31 mouse cellular contexts compared by ENCODE assay signal in the genomic region with DNA sequence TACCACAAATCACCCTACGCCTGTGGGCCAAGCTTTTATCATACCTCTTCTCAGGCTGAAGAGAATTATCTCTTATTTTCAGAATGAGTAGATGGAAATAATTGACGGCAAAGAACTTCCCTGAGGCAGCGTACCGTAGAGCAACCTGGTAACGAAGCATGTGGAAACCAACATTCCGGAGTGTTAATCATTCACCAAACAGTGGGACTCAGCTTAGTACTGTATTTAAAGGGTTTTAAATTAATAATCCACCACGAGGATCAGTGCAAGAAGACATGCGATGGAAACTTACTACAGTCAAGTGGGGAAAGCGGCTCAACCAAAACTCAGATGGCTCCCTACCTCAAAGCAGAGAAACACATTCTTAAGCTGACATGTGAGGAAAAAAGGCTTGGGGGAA. TPM values are rescaled to one million over a fixed set of nuclear protein-coding genes. Genes with fewer than 3 reads are reported as not detected.
DNase-seq lines count a peak whose midpoint lies in the region; ATAC-seq and TF ChIP-seq lines count a peak whose summit lies in the region.
"Had no signal": no experiment of that assay in that cellular context is flagged by ENCODE, and none has a peak within 500 bp of the region (broad histone marks: within the 10 kb centered on the region; RNA-seq: fewer than 3 reads in every experiment).

No protein-coding gene starts in this region.

- H3K36me3 ChIP-seq in intestine, embryonic 15.5 days: no peaks in the 10 kb centered on the region
- no peaks in the 10 kb centered on the region for H3K36me3 ChIP-seq in intestine, postnatal 0 days (ENCODE audit: control insufficient read depth, insufficient read depth)
- no peaks in the 10 kb centered on the region for H3K36me3 ChIP-seq in kidney, embryonic 14.5 days (ENCODE audit: control insufficient read depth, insufficient read depth, low read length)
- H3K36me3 ChIP-seq: heart, embryonic 12.5 days; hindbrain, embryonic 13.5 days; limb, embryonic 10.5 days; limb, embryonic 15.5 days; liver, embryonic 15.5 days; midbrain, embryonic 15.5 days had no signal

- peak; percentile 67; the same call in 1 of the 2 replicates for ATAC-seq in intestine, embryonic 15.5 days
- no peak for ATAC-seq in intestine, postnatal 0 days
- peak; percentile 82; the same call in 1 of the 2 replicates for ATAC-seq in kidney, embryonic 14.5 days (ENCODE audit: low FRiP score, low TSS enrichment)
- ATAC-seq in monocyte, adult 5-6 weeks (replicated peaks; ENCODE audit: insufficient number of reproducible peaks, low FRiP score, low TSS enrichment, poor library complexity, severe bottlenecking): no peak
- no peak for ATAC-seq in frontal cortex, adult (ENCODE audit: low TSS enrichment)
- ATAC-seq: forebrain, embryonic 13.5 days; lung, postnatal 0 days; midbrain, embryonic 15.5 days had no signal

- peak; percentile 89 for DNase-seq in kidney, adult 11 months
- DNase-seq in kidney, postnatal 14 days: peak; percentile 86
- DNase-seq in layer of hippocampus, postnatal 36 days: no peak
- DNase-seq: adrenal gland, postnatal 14 days; cerebellum, adult 11 months; cerebellum, adult 9-10 months; cerebellum, postnatal 36 days; gastrocnemius, postnatal 36 days; heart, adult 2 months; heart, postnatal 4 days; right cerebral cortex, adult 18-20 months; right cerebral cortex, postnatal 4 days; thymus, adult 18-20 months; thymus, postnatal 25 days had no signal

- no peak overlapping the region for H3K27ac ChIP-seq in intestine, embryonic 15.5 days
- no peak overlapping the region for H3K27ac ChIP-seq in intestine, postnatal 0 days (ENCODE audit: low read depth, low read length)
- H3K27ac ChIP-seq in kidney, embryonic 14.5 days (ENCODE audit: low read depth, low read length): peak overlapping the region; percentile 80
- H3K27ac ChIP-seq: forebrain, embryonic 13.5 days; heart, adult 2 months; hindbrain, embryonic 13.5 days; limb, embryonic 10.5 days; limb, embryonic 15.5 days; liver, embryonic 15.5 days; midbrain, embryonic 15.5 days; stomach, postnatal 0 days had no signal

- no peak overlapping the region for H3K4me2 ChIP-seq in intestine, embryonic 15.5 days (replicated peaks)
- H3K4me2 ChIP-seq in intestine, postnatal 0 days (replicated peaks; ENCODE audit: low read depth): no peak overlapping the region
- H3K4me2 ChIP-seq in kidney, embryonic 14.5 days (replicated peaks; ENCODE audit: low read depth, low read length): no peak overlapping the region
- H3K4me2 ChIP-seq: forebrain, embryonic 13.5 days; heart, embryonic 12.5 days; hindbrain, embryonic 13.5 days; limb, embryonic 15.5 days; liver, embryonic 15.5 days; midbrain, embryonic 15.5 days had no signal

- no peaks in the 10 kb centered on the region for H3K9me3 ChIP-seq in intestine, embryonic 15.5 days
- no peaks in the 10 kb centered on the region for H3K9me3 ChIP-seq in intestine, postnatal 0 days (ENCODE audit: control insufficient read depth)
- H3K9me3 ChIP-seq in kidney, embryonic 14.5 days (ENCODE audit: control insufficient read depth, low read length): no peaks in the 10 kb centered on the region
- H3K9me3 ChIP-seq: forebrain, embryonic 13.5 days; heart, embryonic 12.5 days; hindbrain, embryonic 13.5 days; limb, embryonic 10.5 days; limb, embryonic 15.5 days; liver, embryonic 15.5 days; midbrain, embryonic 15.5 days had no signal

- TF ChIP-seq CTCF in intestine, postnatal 0 days (IDR thresholded peaks at IDR 0.05; ENCODE audit: low read depth): no peak

- H3K4me1 ChIP-seq in intestine, embryonic 15.5 days (replicated peaks): no peaks in the 10 kb centered on the region
- H3K4me1 ChIP-seq in intestine, postnatal 0 days (replicated peaks; ENCODE audit: control insufficient read depth, insufficient read depth, low read length): no peaks in the 10 kb centered on the region
- no peaks in the 10 kb centered on the region for H3K4me1 ChIP-seq in kidney, embryonic 14.5 days (ENCODE audit: control insufficient read depth, insufficient read depth, low read length)
- H3K4me1 ChIP-seq: heart, embryonic 12.5 days; liver, embryonic 15.5 days had no signal

- H3K9ac ChIP-seq in intestine, embryonic 15.5 days: no peak overlapping the region
- no peak overlapping the region for H3K9ac ChIP-seq in intestine, postnatal 0 days (ENCODE audit: low read depth, low read length)
- no peak overlapping the region for H3K9ac ChIP-seq in kidney, embryonic 14.5 days (ENCODE audit: low read depth, low read length)
- H3K9ac ChIP-seq: forebrain, embryonic 13.5 days; heart, embryonic 12.5 days; hindbrain, embryonic 13.5 days; limb, embryonic 15.5 days; liver, embryonic 15.5 days; midbrain, embryonic 15.5 days had no signal

- WGBS in intestine, embryonic 15.5 days: 63% methylated on average over 9 of the region's 9 CpGs
- WGBS in intestine, postnatal 0 days: 49% methylated on average over 9 of the region's 9 CpGs
- WGBS in kidney, embryonic 14.5 days: 71% methylated on average over 9 of the region's 9 CpGs

- H3K27me3 ChIP-seq in intestine, embryonic 15.5 days (replicated peaks): no peaks in the 10 kb centered on the region
- no peaks in the 10 kb centered on the region for H3K27me3 ChIP-seq in intestine, postnatal 0 days (replicated peaks; ENCODE audit: control insufficient read depth, insufficient read depth, low read length)
- no peaks in the 10 kb centered on the region for H3K27me3 ChIP-seq in kidney, embryonic 14.5 days (ENCODE audit: control insufficient read depth, insufficient read depth, low read length)
- H3K27me3 ChIP-seq: CH12.LX; forebrain, embryonic 13.5 days; heart, embryonic 12.5 days; hindbrain, embryonic 13.5 days; limb, embryonic 15.5 days; liver, embryonic 15.5 days; midbrain, embryonic 15.5 days had no signal

- no peak overlapping the region for H3K4me3 ChIP-seq in intestine, embryonic 15.5 days (replicated peaks)
- no peak overlapping the region for H3K4me3 ChIP-seq in intestine, postnatal 0 days (ENCODE audit: low read depth, low read length)
- H3K4me3 ChIP-seq in kidney, embryonic 14.5 days (ENCODE audit: low read length): no peak overlapping the region
- H3K4me3 ChIP-seq: forebrain, embryonic 13.5 days; heart, adult 2 months; heart, embryonic 12.5 days; hindbrain, embryonic 13.5 days; limb, embryonic 10.5 days; limb, embryonic 15.5 days; liver, embryonic 15.5 days; midbrain, embryonic 15.5 days had no signal

RNA-seq across cellular contexts. Expression of a gene that starts 12.6 kb away (rescaled TPM):
- polyA plus RNA-seq in intestine, embryonic 15.5 days (2015; fragmentation: Nextera tagmentation; extraction: Ambion mirVana): 3.6 and 4.9 TPM in 2 replicates
- polyA plus RNA-seq in intestine, postnatal 0 days (2015; fragmentation: Nextera tagmentation; extraction: Ambion mirVana): 1.6 and 1.8 TPM in 2 replicates
- 9.9 and 16.1 TPM in 2 replicates for polyA plus RNA-seq in kidney, embryonic 14.5 days (2014; fragmentation: Nextera tagmentation; extraction: Ambion mirVana)
- total RNA-seq in monocyte, adult 5-6 weeks (2017): not detected in 3 replicates
- 100 to 1,000 TPM; 198 to 211 TPM for total RNA-seq in layer of hippocampus, postnatal 36 days (2021)
- total RNA-seq: CH12.LX; gastrocnemius, adult 18-20 months; gastrocnemius, postnatal 36 days; heart, adult 2 months had no signal
- polyA plus RNA-seq: spleen, adult 2 months had no signal

Comparison
In these comparisons a context has a peak if more than half of its experiments do, and no peak if none do; other contexts are left out.
1. ATAC-seq: peak in intestine, embryonic 15.5 days (single experiment) and kidney, embryonic 14.5 days (single experiment); none in intestine, postnatal 0 days (single experiment), monocyte, adult 5-6 weeks (single experiment) and frontal cortex, adult (single experiment).
2. DNase-seq: peak in kidney, adult 11 months (single experiment) and kidney, postnatal 14 days (single experiment); none in layer of hippocampus, postnatal 36 days (0 of 2).